Mouse (Mus musculus) urinary bladder, postnatal 10 days (tissue): Measurements from ENCODE around the gene Strada.
"Not testable (repeated sequence)": the region's sequence is repeated elsewhere in the genome, so short reads cannot be mapped to it uniquely, and the experiment has no call there.

Experiments
- DNase-seq: peaks from one replicate; pipeline ENCODE4 v3.0.0; 2022; ENCODE audit warnings: low spot score

The Strada gene

DNA sequence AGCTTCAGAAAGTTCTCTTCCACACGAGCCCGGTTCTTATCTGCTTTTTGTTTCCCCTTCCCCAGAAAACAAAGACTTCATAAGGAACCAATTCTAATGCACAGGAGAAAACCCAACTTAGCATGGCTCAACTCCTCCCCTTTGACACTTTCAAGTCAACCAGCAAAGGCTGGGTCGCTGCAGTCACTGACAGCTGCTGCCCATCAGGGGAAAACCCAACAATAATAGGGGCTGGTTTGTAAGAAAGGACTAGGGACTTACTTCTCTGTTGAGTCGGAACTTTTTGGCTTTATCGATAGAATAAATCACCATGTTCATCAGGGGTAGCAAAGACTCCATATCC lies at the start of gene Strada:
Strada (minus strand) TSS at position 46 of the 343 bp plus-strand sequence.
- no peak for DNase-seq

DNA sequence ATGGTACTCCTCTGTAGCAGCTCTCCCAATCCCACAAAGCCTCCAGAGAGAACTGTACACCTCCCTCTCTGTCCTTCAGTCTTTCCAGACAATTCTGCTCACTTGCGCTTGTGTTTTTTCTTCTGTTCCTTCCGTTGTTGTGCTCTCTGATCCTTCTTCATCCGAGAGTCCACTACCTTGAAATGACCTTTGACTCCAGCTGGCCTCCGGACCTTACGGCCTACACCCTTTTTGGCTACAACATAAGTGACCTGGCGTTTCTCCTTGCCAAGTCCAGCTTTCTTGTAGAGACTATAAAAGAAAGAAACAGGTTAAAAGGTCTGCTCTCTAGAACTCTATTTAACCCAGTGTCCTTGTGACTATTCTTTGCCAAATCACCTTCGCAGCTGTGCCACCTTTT lies 47.4 kb upstream of the Strada start:
- DNase-seq: no peak

DNA sequence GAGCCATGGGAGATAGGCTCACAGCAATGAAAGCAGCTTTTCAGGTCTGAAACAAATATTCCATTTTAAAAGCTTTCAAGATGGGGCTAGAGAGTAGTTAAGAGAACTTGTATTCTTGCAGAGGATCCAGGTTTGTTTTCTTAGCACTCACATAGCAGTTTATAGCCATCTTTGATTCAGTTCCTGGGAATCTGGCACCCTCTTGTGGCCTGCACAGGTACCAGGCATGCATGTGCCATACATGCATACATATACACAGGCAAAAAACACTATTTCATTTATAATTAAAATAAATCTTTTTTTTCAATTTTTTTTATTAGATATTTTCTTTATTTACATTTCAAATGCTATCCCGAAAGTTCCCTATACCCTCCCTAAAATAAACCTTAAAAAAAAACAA lies 44.9 kb upstream of the Strada start:
- DNase-seq: no peak

DNA sequence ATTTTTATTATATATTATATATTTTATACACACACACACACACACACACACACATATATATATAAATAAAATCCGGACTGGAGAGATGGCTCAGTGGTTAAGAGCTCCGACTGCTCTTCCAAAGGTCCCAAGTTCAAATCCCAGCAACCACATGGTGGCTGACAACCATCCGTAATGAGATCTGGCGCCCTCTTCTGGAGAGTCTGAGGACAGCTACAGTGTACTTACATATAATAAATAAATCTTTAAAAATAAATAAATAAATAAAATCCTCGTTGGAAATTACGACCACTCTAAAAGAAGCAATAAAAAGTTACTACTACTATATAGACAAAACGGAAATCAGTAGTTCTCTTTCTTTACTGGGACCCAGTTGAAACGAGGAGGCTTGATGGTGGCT lies 32.0 kb upstream of the Strada start:
- not testable (repeated sequence) for DNase-seq

DNA sequence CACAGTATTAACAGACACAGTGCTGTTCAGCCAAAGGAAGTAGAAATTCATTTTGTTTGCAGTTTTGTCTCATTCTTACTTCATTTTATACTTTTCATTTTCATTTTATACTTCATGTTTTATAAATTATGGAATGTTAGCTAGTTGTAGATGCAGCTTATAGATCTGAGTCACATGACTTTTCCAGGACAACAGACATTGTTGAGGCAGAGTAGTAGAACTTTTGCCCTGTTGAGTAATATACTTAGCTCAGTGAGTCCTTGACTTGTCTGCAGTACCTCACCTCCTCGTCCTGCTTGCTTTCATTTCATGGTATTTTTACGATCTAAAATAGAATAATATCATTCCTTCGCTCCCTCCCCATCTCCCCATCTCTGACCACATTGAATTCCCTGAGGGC lies 18.6 kb upstream of the Strada start:
- no peak for DNase-seq

DNA sequence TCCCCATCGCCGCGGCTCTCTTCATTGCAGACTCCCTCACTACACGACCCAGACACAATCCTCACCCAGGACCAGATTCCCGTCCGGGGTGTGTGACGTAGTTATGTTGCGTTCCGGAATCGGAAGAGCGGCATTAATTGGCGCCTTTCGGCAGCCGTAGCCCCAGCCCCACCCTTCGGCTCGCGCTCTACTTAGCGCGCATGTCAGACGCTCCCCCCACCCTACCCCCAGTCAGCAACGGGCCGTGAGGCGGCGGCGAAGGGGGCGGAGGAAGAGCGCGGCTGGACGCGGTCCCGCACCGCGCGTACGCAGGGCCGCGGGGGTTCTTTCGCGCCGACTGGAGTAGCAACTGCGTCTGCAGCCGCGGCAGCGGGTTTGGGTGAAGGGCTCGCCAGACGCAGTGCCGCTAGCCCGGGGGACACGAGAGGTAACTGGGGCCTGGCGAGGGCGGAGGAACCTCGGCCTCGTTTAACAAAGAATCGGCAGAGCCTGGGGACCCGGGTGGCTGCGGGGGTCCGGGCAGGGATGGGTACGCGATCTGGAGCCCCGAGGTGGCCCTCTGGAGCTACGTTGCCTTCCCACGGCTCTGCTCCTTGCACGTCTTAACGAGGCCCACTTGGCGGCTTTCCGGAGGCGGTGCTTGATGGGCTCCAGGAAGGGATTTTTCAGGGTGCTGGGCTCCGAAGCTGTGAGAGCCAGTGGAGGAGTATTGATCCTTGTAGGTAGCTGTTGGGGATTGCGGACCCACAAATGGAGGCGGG lies 14.9 kb upstream of the Strada start, which contains the start of gene Ddx42:
Ddx42 (plus strand) TSS at position 197 of the 761 bp plus-strand sequence.
- DNase-seq: peak; percentile 64

DNA sequence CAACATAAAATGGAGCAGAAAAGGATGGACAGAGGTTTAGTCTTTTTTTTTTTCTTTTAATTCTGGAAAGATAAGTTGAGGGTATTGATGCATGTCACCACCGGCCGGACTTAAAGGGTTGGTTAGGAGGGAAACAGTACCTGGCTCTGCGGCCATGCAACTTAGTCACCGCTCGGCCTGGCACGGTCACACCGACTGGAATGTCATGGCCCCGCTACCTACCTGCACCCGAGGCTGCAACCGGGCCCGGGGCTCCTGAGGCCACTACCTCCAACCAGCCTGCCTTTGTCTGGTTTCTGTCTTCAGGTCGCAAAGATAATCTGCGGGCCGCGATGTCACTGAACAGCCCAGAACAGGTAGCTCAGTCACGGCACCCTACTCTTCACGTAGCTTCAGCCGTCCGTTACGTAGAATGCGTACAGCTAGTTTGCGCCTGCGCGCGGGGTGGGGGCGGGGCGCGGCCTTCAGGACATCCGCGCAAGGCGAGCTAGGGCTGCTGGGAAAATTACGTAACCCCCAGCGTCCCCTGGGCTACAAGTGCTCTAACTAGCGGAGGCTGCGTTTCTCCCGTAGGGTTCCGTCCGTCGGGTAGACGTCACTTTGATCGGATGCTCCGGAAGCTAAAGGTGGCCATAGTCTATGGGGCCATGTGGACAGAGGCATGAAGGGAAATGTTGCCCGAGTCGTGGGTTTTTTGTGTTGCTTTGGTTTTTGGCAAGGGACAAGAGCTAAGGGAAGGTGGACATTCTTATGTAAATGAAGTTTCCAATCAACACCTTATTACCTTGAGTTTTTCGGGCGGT lies 14.2 kb upstream of the Strada start, which contains the start of gene Ccdc47:
Ccdc47 (minus strand) TSS at position 418 of the 803 bp plus-strand sequence.
- peak; percentile 71 for DNase-seq

DNA sequence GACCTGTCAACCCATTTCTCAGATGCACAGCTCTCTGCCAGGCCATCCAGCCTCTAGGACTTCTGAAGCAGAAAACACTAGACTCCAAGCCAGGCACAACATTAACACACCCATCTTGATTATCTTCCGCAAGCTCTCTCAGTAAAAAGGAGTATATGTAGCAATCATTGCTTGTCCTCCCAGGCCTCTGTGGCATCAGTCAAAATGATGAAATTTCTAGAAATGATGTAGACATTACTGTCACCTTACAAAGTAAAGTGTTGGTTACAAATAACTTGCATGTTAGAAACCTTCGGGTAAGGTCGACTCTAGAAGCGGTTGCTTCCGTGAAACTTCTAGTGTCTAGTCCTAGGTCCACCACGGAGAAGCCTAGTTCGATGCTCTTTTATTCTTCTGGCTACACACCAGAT lies 13.5 kb upstream of the Strada start:
- no peak for DNase-seq

DNA sequence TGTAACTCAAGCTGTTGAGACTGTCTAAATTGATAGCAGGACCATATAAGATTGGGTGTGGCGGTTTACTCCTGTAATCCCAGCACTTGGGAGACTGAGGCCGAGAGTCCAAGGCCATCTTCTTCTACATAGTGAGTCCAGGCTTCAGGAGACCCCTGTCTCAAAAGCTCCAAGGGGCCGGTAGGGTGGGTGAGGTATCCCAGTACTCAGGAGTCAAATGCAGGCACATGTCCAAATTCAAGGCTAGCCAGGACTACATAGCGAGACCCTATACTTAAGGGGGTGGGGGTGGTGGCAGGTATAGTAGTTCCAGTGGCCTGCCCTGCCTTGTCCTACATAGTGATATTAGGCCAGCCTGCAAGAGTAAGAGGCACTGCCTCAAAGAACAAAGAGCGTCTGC lies 12.9 kb upstream of the Strada start:
- DNase-seq: no peak

DNA sequence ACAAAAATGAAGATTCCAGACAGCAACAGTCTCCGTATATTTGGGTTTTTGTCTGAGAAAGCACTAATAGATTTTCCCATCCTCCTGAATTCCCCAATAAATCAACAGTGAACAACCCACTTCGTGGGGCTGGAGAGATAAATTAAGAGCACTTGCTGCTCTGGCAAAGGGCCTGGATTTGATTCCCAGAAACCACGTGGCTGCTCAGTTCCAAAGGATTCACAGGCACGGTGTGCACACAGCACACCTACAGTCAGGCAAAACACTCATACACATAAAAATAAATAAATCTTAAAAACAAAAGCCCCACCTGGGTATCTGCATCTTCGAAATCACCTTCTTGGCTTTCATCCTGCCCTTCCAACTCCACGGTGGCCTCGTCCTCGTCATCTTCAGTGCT lies 10.8 kb upstream of the Strada start:
- DNase-seq: no peak

DNA sequence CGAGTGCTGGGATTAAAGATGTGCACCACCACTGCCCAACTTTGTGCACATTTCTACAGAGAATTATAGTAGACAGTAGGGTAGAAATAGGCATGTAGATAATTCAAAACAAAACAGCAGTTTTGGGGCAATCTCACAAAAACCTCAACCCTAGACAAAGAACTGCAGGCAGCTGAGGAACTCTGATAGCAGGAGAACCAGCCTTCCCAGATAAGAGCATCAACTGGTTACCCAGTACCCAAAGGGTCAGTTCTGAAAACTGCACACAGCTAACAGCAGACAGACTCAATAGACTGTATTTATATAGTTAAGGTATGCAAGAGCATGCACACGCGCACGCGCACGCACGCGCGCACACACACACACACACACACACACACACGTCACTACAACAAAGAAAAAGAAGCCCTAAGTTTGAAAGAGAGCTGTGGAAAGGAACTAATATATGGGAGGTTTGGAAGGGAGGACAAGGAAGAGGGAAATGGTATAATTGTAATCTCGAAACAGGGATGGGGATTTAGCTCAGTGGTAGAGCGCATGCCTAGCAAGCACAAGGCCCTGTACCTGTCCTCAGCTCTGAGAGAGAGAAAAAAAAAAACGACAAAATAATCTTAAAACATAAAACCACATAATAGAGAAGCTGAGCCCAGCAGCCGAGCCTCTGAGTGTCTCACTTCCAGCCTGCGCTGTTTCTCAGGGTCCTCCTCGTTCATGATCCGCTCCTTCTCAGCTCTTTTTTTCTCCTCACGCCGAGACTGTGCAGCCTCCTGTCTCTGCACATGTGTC lies 438 bp downstream of the Strada start:
- DNase-seq: no peak

DNA sequence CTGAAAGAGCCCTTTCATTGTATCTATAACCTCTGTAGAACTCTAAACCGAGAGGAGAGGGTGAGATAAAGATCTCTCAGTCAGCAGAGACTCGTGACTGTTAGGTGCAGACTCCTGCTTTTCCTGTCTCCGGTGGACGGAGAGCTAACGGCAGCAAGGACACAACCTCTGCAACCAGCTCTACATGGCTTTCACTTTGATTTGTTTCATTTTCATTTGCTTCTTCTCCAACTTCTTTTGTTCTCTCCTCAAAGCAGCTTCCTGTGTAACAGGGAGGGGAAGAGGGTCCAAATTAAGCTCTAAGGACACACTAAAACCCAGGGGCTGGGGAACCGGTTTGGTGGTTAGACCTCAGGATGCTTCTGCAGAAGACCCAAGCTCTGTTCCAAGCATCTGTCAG lies 1.2 kb downstream of the Strada start:
- no peak for DNase-seq

DNA sequence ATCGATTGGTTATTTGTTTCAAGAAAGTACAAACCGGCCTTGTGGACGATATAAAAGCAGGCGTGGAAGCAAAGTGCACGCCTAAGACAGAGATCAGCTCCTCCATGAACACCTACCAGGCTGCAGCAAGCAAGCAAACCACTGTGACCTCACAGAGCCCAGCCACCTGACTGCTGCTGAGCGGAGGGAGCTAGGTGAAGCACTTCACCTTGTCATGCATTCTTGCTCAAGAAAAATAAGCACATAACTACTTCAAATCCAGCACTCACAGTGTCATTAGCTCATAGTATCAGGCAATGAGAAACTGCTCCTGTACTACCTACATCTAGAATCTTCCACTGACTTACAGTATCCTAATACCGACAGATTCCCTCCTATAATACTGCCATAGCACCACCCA lies 2.0 kb downstream of the Strada start:
- not testable (repeated sequence) for DNase-seq

DNA sequence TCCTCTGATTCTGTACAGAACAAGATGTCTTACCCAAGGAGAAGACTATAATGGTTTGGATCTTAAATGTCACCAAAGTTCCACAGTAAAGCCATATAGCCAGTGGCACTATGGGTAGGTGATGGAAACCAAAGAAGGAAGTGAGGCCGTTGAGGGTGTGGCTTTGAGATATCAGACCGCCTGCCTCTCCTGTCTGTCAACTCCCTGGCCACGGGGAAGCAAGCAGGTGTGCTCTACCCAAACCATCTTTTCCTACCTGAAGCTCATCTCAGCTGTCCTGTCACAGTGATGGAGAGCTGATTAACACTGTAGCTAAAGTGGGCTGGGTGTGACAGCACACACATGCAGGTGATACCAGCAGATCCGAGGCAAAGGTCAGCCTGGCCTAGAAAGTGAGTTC lies 3.7 kb downstream of the Strada start:
- DNase-seq: no peak

DNA sequence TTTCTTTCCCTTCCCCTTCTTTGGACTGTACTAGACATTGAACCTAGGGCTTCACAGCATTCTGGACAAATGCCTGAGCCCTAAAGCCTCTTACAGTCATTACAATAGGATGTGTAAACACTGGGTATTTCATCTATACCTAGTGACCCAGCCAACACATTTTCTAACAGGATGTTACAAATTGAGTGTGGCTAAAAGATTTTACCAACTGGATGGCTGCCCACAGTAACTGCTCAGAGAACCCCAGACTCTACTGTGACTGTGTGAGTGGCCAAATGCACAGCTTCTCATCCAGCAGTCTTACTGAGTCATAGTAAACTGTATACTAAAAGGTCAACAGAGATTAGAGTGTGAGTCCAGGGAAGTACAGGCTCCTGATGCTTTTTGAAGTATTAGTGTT lies 6.6 kb downstream of the Strada start:
- DNase-seq: no peak

DNA sequence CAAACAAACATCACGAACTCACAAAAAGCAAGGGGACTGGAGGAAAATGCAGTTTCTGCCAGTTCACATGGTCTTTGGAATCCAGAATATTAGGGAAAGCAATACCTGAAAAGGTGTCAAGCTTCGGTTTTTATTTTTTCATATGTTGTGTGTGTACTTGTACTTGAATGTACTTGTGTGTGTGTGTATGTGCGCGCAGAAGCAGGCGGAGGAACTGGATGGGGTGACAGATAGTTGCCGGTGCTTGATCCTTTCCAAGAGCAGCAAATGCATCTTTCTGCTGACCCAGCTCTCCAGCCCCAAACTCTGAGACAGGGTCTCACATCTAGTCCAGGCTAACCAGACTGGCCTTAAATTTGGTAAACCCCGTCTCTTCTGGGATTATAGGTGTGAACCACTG lies 7.1 kb downstream of the Strada start:
- DNase-seq: no peak

DNA sequence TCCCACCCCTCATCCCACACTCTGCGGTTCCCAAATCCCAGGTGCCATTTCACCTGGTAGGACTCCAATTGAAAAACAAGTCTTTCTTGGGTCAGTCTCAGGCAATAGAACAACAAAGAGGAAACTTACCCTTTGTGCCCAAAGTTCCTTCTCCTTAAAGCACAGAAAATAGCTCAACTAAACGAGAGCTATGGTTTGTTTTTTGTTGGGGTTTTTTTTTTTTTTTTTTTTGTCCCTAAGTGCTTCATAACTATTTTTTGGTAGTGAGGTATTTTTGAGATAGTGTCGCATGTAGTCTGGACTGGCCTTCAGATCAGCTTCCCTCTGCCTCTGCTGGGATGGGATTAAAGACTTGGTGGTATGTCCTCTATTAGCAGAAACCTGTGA lies 7.8 kb downstream of the Strada start:
- no peak for DNase-seq

DNA sequence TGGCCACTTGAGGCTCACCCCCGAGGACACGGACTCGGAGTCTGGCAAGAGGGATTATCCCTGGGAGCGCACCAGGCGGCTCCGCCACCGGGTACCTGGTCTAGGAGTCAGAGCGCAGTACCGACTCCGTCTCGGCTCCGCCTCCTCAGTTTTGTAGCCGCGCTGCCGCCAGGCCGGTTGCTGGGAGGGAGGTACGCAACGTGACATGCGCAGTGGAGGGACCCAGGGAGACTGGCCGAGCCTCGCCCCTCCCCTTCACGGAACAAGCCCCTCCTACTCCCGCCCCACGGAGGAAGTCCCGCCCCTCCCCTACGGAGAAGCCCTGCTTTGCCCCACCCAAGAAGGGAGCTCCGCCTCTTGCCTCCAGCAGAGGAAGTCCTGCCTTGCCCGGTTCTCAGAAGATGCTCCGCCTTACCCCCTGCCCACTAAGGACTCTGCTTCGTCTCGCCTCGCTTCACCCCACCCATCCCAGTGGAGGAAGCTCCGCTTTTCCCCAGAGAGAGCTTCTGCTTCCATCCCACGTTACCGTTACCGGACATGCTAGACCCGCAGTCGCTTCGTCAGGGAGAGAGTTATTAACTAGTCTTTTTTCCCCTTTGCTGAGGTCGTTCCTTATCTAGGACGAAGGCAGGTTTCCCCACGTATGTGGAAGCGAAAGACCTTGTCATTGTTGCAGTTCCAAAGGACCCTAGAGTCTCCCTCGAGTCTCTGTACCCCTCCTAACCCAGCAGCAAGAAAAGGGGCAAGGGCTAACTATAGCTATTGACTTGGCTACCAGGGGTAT lies 8.4 kb downstream of the Strada start:
- peak; percentile 91 for DNase-seq

DNA sequence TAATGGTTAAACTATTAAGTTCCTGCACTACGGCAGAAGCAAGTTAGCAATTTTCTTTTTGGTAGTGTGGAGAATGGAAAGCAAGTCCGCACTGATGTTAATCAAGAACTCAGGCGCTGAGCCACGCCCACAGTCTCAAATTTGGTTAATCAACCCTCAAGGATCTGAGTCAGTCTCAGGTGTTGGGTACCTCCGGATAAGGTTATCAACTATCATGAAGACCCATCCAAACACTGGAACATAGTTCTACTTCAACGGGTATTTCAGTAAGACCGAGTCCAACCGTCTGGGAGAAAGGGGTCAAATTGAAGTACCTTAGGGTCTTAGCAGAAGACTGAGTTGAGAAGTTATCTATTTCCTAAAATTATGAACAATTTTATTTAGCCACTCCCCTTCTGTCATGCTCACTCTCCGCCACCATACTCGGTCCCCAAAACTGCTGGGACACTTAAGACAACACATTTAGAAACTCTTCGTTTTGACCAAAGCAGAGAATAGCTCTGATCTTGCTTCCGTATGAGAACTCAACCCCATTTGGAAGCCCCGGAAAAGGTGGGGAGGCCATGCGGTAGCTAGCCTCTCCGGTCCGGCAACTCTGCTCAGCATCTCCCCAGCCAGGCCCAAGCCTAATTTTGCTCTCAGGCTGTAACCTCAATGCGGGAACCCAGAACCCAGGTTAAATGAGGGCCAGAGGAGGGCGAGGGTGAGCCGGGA lies 9.2 kb downstream of the Strada start:
- DNase-seq: no peak

DNA sequence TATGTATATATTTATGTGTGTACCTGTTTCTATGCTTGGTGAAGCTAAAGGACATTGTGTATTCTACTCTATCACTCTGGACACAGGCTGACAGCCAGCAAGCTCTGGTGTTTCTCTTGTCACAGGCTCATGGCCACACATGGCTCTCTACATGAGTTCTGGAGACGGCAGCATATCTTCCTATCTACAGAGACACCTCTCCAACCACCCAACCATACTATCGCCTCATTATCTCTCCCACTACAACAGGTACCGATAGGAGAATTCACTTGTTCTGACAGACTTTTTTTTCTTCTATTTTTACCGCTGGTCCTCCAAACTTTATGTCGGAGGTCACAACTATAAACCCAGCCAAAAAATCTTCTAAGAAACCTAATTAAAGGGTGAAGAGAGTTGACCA lies 9.7 kb downstream of the Strada start:
- DNase-seq: no peak

DNA sequence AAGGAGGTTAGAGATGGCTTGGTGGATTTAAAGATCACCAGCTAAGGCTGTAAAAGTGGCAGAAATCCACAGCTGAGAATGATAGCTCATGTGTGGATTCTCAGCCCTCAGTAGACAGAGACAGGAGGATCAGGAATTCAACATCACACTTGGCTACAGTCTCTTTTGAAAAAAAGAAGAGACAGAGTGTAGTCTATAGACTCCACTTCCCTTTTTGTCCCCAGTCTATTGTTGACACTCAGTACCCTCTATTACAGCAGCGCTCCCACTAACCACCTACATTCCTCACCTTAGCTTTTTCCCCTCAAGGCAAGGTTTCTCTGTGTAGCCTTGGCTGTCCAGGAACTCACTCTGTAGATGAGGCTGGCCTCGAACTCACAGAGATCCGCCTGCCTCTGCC lies 10.3 kb downstream of the Strada start:
- DNase-seq: no peak
